Mouse (Mus musculus): ENCODE measurements around the gene Agpat3. TPM values are rescaled to one million over a fixed set of nuclear protein-coding genes. Genes with fewer than 3 reads are reported as not detected.
A peak's percentile ranks its signal among the peaks of the same experiment; 100 is the strongest.

The Agpat3 gene
- total RNA-seq, 2 experiments from 2014 or later: 169 to 181 TPM

GRCm38 (mm10) chr10:78298651-78299644 lies 53.3 kb downstream of the Agpat3 start:
- intact Hi-C loops (cut with DNase I): loop anchor here (1.0 kb wide), 1 partner anchor 38 kb away; no protein-coding TSS in a partner anchor
- DNase-seq: no peak

GRCm38 (mm10) chr10:78297576-78298484 lies 54.5 kb downstream of the Agpat3 start:
- intact Hi-C loops (cut with DNase I): no loop called here
- peak; percentile 86 for DNase-seq

GRCm38 (mm10) chr10:78296980-78297379 lies 55.3 kb downstream of the Agpat3 start:
- DNase-seq: no peak
- intact Hi-C loops (cut with DNase I): no loop called here

GRCm38 (mm10) chr10:78296371-78296770 lies 55.9 kb downstream of the Agpat3 start:
- intact Hi-C loops (cut with DNase I): no loop called here
- DNase-seq: no peak

- intact Hi-C loops (cut with DNase I): no loop called here
- no peak for DNase-seq
Measured at GRCm38 (mm10) chr10:78293576-78293975, 58.7 kb downstream of the Agpat3 start.

GRCm38 (mm10) chr10:78292381-78292780 lies 59.9 kb downstream of the Agpat3 start:
- intact Hi-C loops (cut with DNase I): no loop called here
- DNase-seq: no peak

- intact Hi-C loops (cut with DNase I): no loop called here
- no peak for DNase-seq
Measured at GRCm38 (mm10) chr10:78290730-78291535, 61.4 kb downstream of the Agpat3 start.

- intact Hi-C loops (cut with DNase I): no loop called here
Measured at GRCm38 (mm10) chr10:78288896-78289295, 63.4 kb downstream of the Agpat3 start.

GRCm38 (mm10) chr10:78288135-78288534 lies 64.2 kb downstream of the Agpat3 start:
- intact Hi-C loops (cut with DNase I): no loop called here

More at GRCm38 (mm10) chr10:78288896-78289295, 63.4 kb downstream of the Agpat3 start:
- DNase-seq: peak; percentile 50

GRCm38 (mm10) chr10:78287465-78288132 lies 64.7 kb downstream of the Agpat3 start:
- no peak for DNase-seq
- intact Hi-C loops (cut with DNase I): no loop called here

More at GRCm38 (mm10) chr10:78288135-78288534, 64.2 kb downstream of the Agpat3 start:
- DNase-seq: no peak

GRCm38 (mm10) chr10:78285959-78286358 lies 66.3 kb downstream of the Agpat3 start:
- intact Hi-C loops (cut with DNase I): no loop called here
- DNase-seq: no peak

GRCm38 (mm10) chr10:78285409-78285808 lies 66.9 kb downstream of the Agpat3 start:
- intact Hi-C loops (cut with DNase I): no loop called here
- DNase-seq: no peak

- no peak for DNase-seq
- intact Hi-C loops (cut with DNase I): no loop called here
Measured at GRCm38 (mm10) chr10:78284812-78285211, 67.5 kb downstream of the Agpat3 start.

GRCm38 (mm10) chr10:78282411-78282810 lies 69.9 kb downstream of the Agpat3 start:
- no peak for DNase-seq
- intact Hi-C loops (cut with DNase I): no loop called here

GRCm38 (mm10) chr10:78280486-78280885 lies 71.8 kb downstream of the Agpat3 start:
- no peak for DNase-seq
- intact Hi-C loops (cut with DNase I): no loop called here

GRCm38 (mm10) chr10:78279210-78279609 lies 73.1 kb downstream of the Agpat3 start:
- intact Hi-C loops (cut with DNase I): loop anchor here (5.0 kb wide), 1 partner anchor 113 kb away; no protein-coding TSS in a partner anchor

GRCm38 (mm10) chr10:78277835-78278234 lies 74.5 kb downstream of the Agpat3 start:
- no peak for DNase-seq
- intact Hi-C loops (cut with DNase I): loop anchor here (5.0 kb wide), 1 partner anchor 114 kb away; no protein-coding TSS in a partner anchor

More at GRCm38 (mm10) chr10:78279210-78279609, 73.1 kb downstream of the Agpat3 start:
- peak; percentile 58 for DNase-seq

- DNase-seq: no peak
- intact Hi-C loops (cut with DNase I): loop anchor here (5.0 kb wide), 1 partner anchor 116 kb away; no protein-coding TSS in a partner anchor
Measured at GRCm38 (mm10) chr10:78276242-78276641, 76.0 kb downstream of the Agpat3 start.

- no peak for DNase-seq
- intact Hi-C loops (cut with DNase I): no loop called here
Measured at GRCm38 (mm10) chr10:78272932-78273331, 79.4 kb downstream of the Agpat3 start.
